Mouse (Mus musculus): ENCODE measurements around the gene Wnt5b. TPM values are rescaled to one million over a fixed set of nuclear protein-coding genes. Genes with fewer than 3 reads are reported as not detected.

The Wnt5b gene
- polyA plus RNA-seq, 1 experiment from 2014 or later, result 4.5 TPM

DNA sequence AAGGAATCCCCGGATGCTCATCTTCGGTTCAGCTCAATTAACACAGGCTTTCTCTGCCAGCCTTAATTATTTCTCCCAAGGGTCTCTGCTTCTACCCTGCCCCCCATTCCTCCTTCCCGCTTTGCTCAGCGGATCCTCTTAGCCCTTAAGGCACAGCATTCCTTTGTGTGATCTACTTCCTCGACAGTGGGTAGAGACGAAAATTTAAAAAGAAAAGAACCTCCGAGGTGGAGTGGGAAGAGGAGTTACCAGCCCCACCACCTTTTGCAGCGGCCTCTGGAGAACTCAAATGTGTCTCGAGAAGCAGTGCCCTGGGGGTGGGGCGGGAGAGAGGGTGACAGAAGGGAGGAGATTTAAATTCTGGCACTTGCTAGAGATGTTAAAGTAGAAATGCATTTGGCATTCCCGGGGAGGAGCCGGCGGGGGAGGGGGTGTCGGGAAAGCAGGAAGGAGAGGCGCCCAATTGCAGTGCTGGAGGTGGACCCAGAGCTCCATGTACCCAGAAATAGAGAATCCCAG lies 92.1 kb downstream of the Wnt5b start:
- H3K27me3 ChIP-seq (ENCODE audit: control insufficient read depth, insufficient read depth, low read length), result no peaks in the 10 kb centered on the region
- no peak for TF ChIP-seq CTCF (IDR thresholded peaks at IDR 0.05; ENCODE audit: low read depth)
- no peak for TF ChIP-seq EP300 (optimal IDR thresholded peaks at IDR 0.05)
- peak; percentile 68 for DNase-seq (ENCODE audit: low spot score)
- 5% methylated on average over 15 of the region's 15 CpGs for WGBS
- H3K4me1 ChIP-seq (replicated peaks; ENCODE audit: control insufficient read depth, insufficient read depth), result 0 out of 2 replicates have a peak, but pooled peaks cover 3% of the 10 kb centered on the region
- H3K9me3 ChIP-seq (ENCODE audit: control insufficient read depth, low read length), result no peaks in the 10 kb centered on the region
- peak overlapping the region; percentile 55 for H3K9ac ChIP-seq (ENCODE audit: low read length)
- ATAC-seq (ENCODE audit: low FRiP score, low TSS enrichment), result peak; percentile 28; the same call in 1 of the 2 replicates
- peak overlapping the region; percentile 62 for H3K4me2 ChIP-seq (replicated peaks; ENCODE audit: low read depth)
- H3K4me3 ChIP-seq (ENCODE audit: low read depth, low read length), result peak overlapping the region; percentile 37
- peak overlapping the region; percentile 40; the same call in 1 of the 2 replicates for H3K27ac ChIP-seq (replicated peaks)
- H3K36me3 ChIP-seq (ENCODE audit: control insufficient read depth, insufficient read depth, low read length), result no peaks in the 10 kb centered on the region

DNA sequence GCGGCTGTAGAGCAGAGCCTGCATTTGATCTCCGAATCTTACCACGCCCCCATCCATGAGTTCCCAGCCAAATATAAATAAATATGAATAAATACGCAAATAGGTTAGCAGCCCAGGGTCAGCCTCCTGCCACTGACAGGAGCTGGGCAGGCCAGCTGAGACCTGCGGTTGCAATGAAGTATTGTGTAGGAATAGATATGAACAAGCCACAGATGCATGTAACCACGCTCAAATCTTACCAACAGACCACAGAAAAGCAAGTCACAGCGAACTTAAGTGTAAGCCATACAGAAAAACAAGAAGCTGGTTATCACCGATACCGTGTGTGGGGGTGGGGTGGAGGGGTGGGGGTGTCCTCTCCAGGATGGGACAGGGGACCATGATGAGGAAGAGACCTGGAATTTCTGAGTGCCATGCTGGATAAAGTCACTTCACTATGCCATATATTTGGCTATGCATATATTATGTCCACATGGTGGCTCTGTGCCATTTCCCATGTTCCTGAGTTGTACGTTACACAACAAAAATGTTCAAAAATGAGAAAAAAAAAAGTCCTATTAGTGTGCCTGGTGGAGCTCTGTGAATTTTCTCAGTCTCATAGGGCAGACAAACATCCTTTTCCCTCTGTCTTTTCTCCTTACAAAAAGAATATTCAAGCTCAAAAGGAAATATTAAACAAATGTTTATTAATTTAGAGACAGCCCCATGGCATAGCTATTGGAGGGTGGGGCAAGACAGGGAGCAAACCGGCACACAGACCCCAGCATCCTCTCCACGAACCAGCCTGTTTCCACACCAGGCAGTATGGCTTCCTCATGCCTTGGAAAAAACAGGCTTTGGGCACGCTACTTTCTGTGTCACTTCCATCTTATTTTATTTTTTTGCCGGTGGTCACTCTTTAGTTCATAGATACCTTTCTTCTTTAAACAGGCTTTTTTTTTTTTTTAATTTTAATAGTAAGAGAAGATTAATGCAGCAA lies 92.9 kb downstream of the Wnt5b start:
- no peak overlapping the region for H3K9ac ChIP-seq (ENCODE audit: low read length)
- H3K36me3 ChIP-seq (ENCODE audit: control insufficient read depth, insufficient read depth, low read length), result no peaks in the 10 kb centered on the region
- no peak overlapping the region for H3K27ac ChIP-seq (replicated peaks)
- H3K4me3 ChIP-seq (ENCODE audit: low read depth, low read length), result peak overlapping the region; percentile 37; the same call in 1 of the 2 replicates
- peak overlapping the region; percentile 62 for H3K4me2 ChIP-seq (replicated peaks; ENCODE audit: low read depth)
- ATAC-seq (ENCODE audit: low FRiP score, low TSS enrichment) (no peak), DNase-seq (ENCODE audit: low spot score) (no peak)
- H3K4me1 ChIP-seq (replicated peaks; ENCODE audit: control insufficient read depth, insufficient read depth), result 0 out of 2 replicates have a peak, but pooled peaks cover 3% of the 10 kb centered on the region
- H3K9me3 ChIP-seq (ENCODE audit: control insufficient read depth, low read length), result no peaks in the 10 kb centered on the region
- TF ChIP-seq CTCF (IDR thresholded peaks at IDR 0.05; ENCODE audit: low read depth) (no peak), EP300 (optimal IDR thresholded peaks at IDR 0.05) (no peak)
- no peaks in the 10 kb centered on the region for H3K27me3 ChIP-seq (ENCODE audit: control insufficient read depth, insufficient read depth, low read length)
- 42% methylated on average over 14 of the region's 14 CpGs for WGBS

DNA sequence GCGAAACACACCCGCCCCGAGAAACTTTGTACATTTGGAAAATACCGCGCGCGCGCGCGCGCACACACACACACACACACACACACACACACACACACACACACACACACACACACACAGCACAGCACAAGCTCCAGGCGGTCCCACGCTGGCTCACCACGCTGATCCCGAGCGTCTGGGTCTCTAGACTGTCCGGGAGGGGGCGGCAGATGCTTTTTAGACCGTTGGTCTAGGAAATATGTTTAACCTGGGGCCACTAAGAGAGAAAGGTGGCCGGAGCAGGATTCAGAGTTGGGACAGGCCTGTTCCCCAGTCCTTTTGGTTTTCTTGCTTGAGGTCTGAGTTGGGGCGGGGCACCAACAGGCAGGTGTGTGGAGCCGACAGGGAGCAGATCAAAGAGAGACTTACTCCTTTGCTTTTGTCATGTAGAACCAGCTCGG lies 95.1 kb downstream of the Wnt5b start:
- H3K27ac ChIP-seq (replicated peaks), result no peak overlapping the region
- 0 out of 2 replicates have a peak, but pooled peaks cover 3% of the 10 kb centered on the region for H3K4me1 ChIP-seq (replicated peaks; ENCODE audit: control insufficient read depth, insufficient read depth)
- H3K27me3 ChIP-seq (ENCODE audit: control insufficient read depth, insufficient read depth, low read length), result no peaks in the 10 kb centered on the region
- H3K4me3 ChIP-seq (ENCODE audit: low read depth, low read length), result peak overlapping the region; percentile 34
- H3K9ac ChIP-seq (ENCODE audit: low read length), result 0 out of 2 replicates have a peak overlapping the region, but pooled peaks have one; percentile 47
- no peaks in the 10 kb centered on the region for H3K9me3 ChIP-seq (ENCODE audit: control insufficient read depth, low read length)
- peak; percentile 79 for TF ChIP-seq CTCF (IDR thresholded peaks at IDR 0.05; ENCODE audit: low read depth)
- TF ChIP-seq EP300 (optimal IDR thresholded peaks at IDR 0.05), result no peak
- 3% methylated on average over 23 of the region's 23 CpGs for WGBS
- ATAC-seq (ENCODE audit: low FRiP score, low TSS enrichment) (peak; percentile 81), DNase-seq (ENCODE audit: low spot score) (peak; percentile 79)
- no peaks in the 10 kb centered on the region for H3K36me3 ChIP-seq (ENCODE audit: control insufficient read depth, insufficient read depth, low read length)
- peak overlapping the region; percentile 71 for H3K4me2 ChIP-seq (replicated peaks; ENCODE audit: low read depth)

DNA sequence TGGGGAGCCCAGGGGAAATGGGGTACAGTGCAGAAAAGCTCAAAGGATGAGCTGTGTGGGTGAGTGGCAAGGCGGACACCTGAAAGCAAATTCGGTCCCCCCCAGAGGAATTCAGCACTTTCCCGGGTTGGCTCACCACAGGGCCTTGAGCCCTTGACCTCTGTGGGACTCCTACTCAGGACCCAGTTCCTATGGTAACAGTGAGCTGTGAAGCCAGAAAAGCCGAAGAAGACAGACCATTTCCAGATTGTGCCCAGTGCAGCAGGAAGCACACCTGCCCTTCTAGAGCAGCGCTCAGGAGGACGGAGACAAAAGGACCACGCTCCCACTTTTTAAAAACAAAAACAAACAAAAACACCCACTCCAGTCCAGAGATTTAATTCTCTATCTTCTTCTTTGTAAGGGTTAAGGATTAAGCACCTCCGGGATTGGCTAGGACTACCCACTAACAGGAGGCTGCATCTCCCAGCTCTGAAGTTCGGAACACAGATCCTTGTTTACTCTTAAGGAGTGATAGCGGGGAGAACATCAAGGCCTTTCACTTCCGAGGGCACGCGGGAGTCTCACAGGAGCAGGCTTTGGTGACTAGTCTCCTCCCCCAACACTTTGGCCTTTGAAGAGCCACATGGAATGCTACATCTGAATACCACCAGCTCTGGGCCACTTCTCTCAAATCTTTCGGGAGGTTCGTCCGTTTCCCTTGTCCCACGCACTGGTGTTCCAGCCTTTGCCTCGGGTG lies 95.7 kb downstream of the Wnt5b start:
- H3K4me3 ChIP-seq (ENCODE audit: low read depth, low read length), result peak overlapping the region; percentile 34
- H3K4me1 ChIP-seq (replicated peaks; ENCODE audit: control insufficient read depth, insufficient read depth), result 0 out of 2 replicates have a peak, but pooled peaks cover 3% of the 10 kb centered on the region
- peak overlapping the region; percentile 71 for H3K4me2 ChIP-seq (replicated peaks; ENCODE audit: low read depth)
- no peak for DNase-seq (ENCODE audit: low spot score)
- no peak overlapping the region for H3K27ac ChIP-seq (replicated peaks)
- no peaks in the 10 kb centered on the region for H3K36me3 ChIP-seq (ENCODE audit: control insufficient read depth, insufficient read depth, low read length)
- TF ChIP-seq CTCF (IDR thresholded peaks at IDR 0.05; ENCODE audit: low read depth), result no peak
- no peak for TF ChIP-seq EP300 (optimal IDR thresholded peaks at IDR 0.05)
- H3K9ac ChIP-seq (ENCODE audit: low read length), result 0 out of 2 replicates have a peak overlapping the region, but pooled peaks have one; percentile 47
- no peaks in the 10 kb centered on the region for H3K27me3 ChIP-seq (ENCODE audit: control insufficient read depth, insufficient read depth, low read length)
- H3K9me3 ChIP-seq (ENCODE audit: control insufficient read depth, low read length), result no peaks in the 10 kb centered on the region
- 18% methylated on average over 18 of the region's 18 CpGs for WGBS
- ATAC-seq (ENCODE audit: low FRiP score, low TSS enrichment), result no peak

DNA sequence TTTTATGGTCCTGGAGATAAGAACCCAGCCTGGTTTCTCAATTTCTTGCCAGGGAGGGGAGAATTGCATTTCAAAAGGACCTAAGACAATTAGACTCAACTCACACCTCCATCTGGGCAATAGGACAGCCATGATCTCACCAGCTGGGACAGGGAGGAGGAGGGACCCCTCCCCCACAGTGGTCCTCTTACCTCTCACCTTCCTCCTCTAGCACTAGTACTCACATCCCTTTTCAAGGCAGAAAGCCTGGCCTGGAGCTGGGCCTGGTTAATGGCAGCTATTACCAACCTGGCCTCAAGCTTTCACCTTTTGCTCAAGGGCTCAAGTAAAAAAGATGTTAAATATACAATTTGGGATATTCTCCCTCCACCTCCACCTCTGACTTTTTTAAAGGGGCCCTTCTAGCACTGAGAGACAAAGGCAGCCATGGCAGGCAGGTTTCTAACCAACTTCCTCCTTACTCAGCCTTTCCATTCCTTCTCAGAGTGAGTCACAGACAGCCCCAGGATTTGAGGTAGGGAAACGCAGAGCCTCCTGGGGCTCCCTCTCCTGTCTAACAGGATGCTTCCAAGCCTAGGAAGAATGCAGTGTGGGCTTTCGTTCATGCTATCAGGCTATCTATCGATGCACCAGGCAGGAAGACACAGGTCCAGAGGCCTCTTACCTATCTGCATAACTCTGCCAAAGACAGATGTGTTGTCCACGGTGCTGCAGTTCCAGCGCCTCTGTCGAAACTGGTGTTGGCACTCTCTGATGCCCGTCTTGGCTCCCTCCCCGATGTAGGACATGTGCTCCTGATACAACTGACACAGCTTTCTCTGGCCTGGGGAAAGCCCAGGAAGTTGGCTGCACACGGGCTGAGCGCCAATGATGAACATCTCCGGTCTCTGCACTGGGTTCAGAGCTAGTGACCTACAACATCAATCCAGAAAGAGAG lies 98.2 kb downstream of the Wnt5b start:
- H3K9ac ChIP-seq (ENCODE audit: low read length), result no peak overlapping the region
- H3K4me1 ChIP-seq (replicated peaks; ENCODE audit: control insufficient read depth, insufficient read depth), result 0 out of 2 replicates have a peak, but pooled peaks cover 3% of the 10 kb centered on the region
- no peaks in the 10 kb centered on the region for H3K27me3 ChIP-seq (ENCODE audit: control insufficient read depth, insufficient read depth, low read length)
- H3K9me3 ChIP-seq (ENCODE audit: control insufficient read depth, low read length), result no peaks in the 10 kb centered on the region
- DNase-seq (ENCODE audit: low spot score), result no peak
- no peaks in the 10 kb centered on the region for H3K36me3 ChIP-seq (ENCODE audit: control insufficient read depth, insufficient read depth, low read length)
- no peak for ATAC-seq (ENCODE audit: low FRiP score, low TSS enrichment)
- no peak overlapping the region for H3K27ac ChIP-seq (replicated peaks)
- TF ChIP-seq EP300 (optimal IDR thresholded peaks at IDR 0.05) (no peak), CTCF (IDR thresholded peaks at IDR 0.05; ENCODE audit: low read depth) (no peak)
- no peak overlapping the region for H3K4me3 ChIP-seq (ENCODE audit: low read depth, low read length)
- no peak overlapping the region for H3K4me2 ChIP-seq (replicated peaks; ENCODE audit: low read depth)
- 67% methylated on average over 11 of the region's 11 CpGs for WGBS
